Mouse (Mus musculus): Measurements from ENCODE around the gene Tbl3. TPM values are rescaled to one million over a fixed set of nuclear protein-coding genes. Genes with fewer than 3 reads are reported as not detected.
"Not testable (repeated sequence)": the region's sequence is repeated elsewhere in the genome, so short reads cannot be mapped to it uniquely, and the experiment has no call there.

The Tbl3 gene
- polyA plus RNA-seq, 2 experiments: 62.1 to 62.8 TPM

DNA sequence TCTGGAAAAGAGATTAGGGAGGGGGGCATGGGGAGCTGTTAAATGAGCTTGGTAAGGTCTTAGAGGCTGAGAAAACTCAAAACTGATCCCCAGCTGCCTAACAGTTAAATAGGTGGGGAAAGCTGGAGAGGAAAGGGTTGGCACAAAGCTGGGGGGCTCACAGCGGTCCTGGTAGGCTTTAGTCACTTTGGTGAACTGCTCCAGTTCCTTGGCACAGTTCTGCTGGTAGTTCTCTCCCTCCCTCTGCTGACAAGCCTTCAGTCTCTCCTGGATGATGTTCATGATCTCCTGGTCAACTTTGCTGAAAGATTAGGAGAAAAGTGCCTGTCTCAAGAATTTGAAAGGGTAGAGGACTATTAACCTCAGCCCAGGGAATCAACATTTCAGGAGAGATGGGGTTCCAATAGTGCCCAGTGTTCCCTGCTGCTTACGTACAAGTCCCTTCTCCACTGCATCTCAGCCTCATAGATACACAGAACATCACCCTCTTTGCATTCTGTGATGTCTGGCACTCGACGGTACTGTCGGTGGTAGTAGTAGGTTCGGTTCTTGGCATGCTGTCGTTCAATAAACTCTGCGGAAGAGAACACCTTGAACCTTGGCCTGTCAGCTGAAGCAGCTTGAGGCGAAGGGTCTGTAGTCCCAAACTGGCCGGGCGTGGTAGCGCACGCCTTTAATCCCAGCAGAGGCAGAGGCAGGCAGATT, 14.9 kb upstream of the Tbl3 start:
- ATAC-seq (ENCODE audit: low FRiP score, low read depth) (no peak), DNase-seq (ENCODE audit: low spot score) (no peak)
- H3K27ac ChIP-seq (replicated peaks; ENCODE audit: low read depth, low read length): no peak overlapping the region
- no peak for TF ChIP-seq POLR2A (IDR thresholded peaks at IDR 0.05; ENCODE audit: borderline replicate concordance, extremely low read depth, insufficient read depth, insufficient read length)
- peak overlapping the region; percentile 90 for H3K4me3 ChIP-seq (replicated peaks; ENCODE audit: low read length)
- peaks cover 21% of the 10 kb centered on the region for H3K4me1 ChIP-seq (ENCODE audit: control insufficient read depth, insufficient read depth, low read length)
- H3K9ac ChIP-seq (ENCODE audit: low read depth, low read length, severe bottlenecking): no peak overlapping the region
- no peaks in the 10 kb centered on the region for H3K9me3 ChIP-seq (ENCODE audit: control insufficient read depth, low read length)
- H3K4me2 ChIP-seq (replicated peaks; ENCODE audit: low read depth, low read length, severe bottlenecking): peak overlapping the region; percentile 79; the same call in 1 of the 2 replicates
- peaks cover 25% of the 10 kb centered on the region for H3K36me3 ChIP-seq (ENCODE audit: control insufficient read depth, insufficient read depth, low read length)
- H3K27me3 ChIP-seq (ENCODE audit: control insufficient read depth, insufficient read depth, low read length): no peaks in the 10 kb centered on the region
- 32% methylated on average over 13 of the region's 13 CpGs for WGBS

DNA sequence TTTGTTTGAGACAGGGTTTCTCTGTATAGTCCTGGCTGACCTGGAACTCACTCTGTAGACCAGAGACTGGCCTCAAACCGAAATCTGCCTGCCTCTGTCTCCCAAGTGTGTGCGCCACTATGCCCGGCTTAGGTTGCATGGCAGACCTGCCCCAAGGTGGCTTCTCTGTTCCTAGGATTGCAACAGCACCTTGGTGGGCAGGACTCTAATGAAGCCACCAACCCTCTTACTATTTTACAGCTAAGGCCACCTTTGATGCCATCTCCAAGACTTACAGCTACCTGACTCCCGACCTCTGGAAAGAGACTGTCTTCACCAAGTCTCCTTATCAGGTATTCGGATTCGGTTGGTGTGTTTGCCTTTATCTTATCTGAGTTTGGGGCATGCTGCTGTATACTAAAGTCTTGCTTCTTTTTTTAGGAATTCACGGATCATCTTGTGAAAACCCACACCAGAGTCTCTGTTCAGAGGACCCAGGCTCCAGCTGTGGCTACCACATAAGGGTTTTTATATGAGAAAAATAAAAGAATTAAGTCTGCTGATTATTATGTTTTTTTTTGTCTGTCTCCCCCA, 14.0 kb upstream of the Tbl3 start:
- WGBS: 70% methylated on average over 7 of the region's 7 CpGs
- not testable (repeated sequence) for DNase-seq (ENCODE audit: low spot score); H3K9me3 ChIP-seq (ENCODE audit: control insufficient read depth, low read length); H3K27me3 ChIP-seq (ENCODE audit: control insufficient read depth, insufficient read depth, low read length); ATAC-seq (ENCODE audit: low FRiP score, low read depth); H3K27ac ChIP-seq (replicated peaks; ENCODE audit: low read depth, low read length)
- H3K4me2 ChIP-seq (replicated peaks; ENCODE audit: low read depth, low read length, severe bottlenecking): peak overlapping the region; percentile 79
- H3K9ac ChIP-seq (ENCODE audit: low read depth, low read length, severe bottlenecking): peak overlapping the region; percentile 83
- H3K36me3 ChIP-seq (ENCODE audit: control insufficient read depth, insufficient read depth, low read length): peaks cover 28% of the 10 kb centered on the region
- peak overlapping the region; percentile 90 for H3K4me3 ChIP-seq (replicated peaks; ENCODE audit: low read length)
- H3K4me1 ChIP-seq (ENCODE audit: control insufficient read depth, insufficient read depth, low read length): peaks cover 21% of the 10 kb centered on the region

DNA sequence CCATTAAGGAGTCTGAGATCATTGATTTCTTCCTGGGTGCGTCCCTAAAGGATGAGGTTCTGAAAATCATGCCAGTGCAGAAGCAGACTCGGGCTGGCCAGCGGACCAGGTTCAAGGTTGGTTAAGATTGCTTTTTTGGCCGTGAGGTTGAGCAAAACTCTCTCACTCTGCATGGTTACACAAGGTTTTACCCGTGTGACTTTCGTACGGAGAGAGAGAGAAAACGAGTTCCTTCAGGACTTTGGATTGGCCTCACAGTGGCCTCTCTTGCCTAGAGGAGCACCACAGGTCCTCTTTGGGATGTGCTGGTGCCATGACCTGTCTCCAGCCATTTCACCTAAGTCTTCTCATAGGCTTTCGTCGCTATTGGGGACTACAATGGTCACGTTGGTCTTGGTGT, 13.2 kb upstream of the Tbl3 start:
- H3K27me3 ChIP-seq (ENCODE audit: control insufficient read depth, insufficient read depth, low read length); ATAC-seq (ENCODE audit: low FRiP score, low read depth); H3K9me3 ChIP-seq (ENCODE audit: control insufficient read depth, low read length); H3K27ac ChIP-seq (replicated peaks; ENCODE audit: low read depth, low read length); DNase-seq (ENCODE audit: low spot score): not testable (repeated sequence)
- WGBS: under 1% methylated on average over 10 of the region's 11 CpGs
- H3K4me2 ChIP-seq (replicated peaks; ENCODE audit: low read depth, low read length, severe bottlenecking): peak overlapping the region; percentile 79
- peak overlapping the region; percentile 83 for H3K9ac ChIP-seq (ENCODE audit: low read depth, low read length, severe bottlenecking)
- peaks cover 33% of the 10 kb centered on the region for H3K36me3 ChIP-seq (ENCODE audit: control insufficient read depth, insufficient read depth, low read length)
- H3K4me3 ChIP-seq (replicated peaks; ENCODE audit: low read length): peak overlapping the region; percentile 90
- peaks cover 21% of the 10 kb centered on the region for H3K4me1 ChIP-seq (ENCODE audit: control insufficient read depth, insufficient read depth, low read length)

DNA sequence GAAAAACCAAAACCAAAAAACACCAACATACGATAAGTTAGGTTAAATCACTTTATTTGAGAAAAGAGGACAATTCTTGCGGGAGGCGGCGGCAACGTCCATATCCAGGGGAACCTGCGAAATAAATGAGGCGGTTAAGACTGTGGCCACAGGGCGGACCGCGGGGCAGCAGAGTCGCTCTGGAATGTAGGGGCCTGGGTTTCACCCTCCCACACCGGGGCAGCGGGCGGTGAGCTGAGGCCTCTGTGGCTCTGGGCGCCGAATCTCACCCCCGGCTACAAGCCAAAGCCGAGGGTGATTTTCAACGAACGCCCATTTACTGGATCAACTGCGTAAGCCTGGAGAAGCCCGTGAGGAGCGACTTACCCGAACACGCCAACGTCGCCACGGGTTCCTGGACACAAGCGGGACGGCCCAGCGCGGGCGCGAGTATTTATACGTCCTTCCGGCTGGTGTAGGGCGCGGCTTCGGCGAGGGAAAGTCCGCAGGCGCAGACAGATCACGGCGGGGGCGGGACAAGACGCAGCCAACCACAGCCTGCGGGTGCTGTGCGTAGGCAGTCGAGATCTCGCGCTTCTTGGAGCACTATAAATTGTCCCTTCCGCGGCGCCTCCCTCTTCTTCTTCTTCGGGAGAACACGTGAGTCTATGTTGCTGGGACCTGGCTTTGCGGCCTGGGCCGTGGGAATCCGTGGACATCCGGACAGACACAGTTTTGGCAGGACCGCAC, 12.2 kb upstream of the Tbl3 start:
- peak; percentile 98 for ATAC-seq (ENCODE audit: low FRiP score, low read depth)
- WGBS: under 1% methylated on average over 55 of the region's 61 CpGs

DNA sequence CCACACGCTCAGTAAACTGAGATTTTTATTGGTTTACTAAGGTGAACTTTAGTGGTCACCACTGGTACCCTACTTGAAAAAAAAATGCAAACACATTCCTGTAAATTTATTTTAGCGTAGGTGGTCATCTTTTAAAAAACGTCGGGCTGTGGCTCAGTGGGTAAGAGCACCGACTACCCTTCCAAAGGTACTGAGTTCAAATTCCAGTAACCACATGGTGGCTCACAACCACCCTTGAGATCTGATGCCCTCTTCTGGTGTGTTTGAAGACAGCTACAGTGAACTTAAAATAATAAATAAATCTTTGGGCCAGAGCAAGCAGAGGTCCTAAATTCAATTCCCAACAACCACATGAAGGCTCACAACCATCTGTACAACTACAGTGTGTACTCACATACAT, 11.5 kb upstream of the Tbl3 start:
- peaks cover 38% of the 10 kb centered on the region for H3K36me3 ChIP-seq (ENCODE audit: control insufficient read depth, insufficient read depth, low read length)
- 67% methylated on average over 5 of the region's 5 CpGs for WGBS
- not testable (repeated sequence) for DNase-seq (ENCODE audit: low spot score)

More for the DNA sequence above, 12.2 kb upstream of the Tbl3 start:
- H3K4me3 ChIP-seq (replicated peaks; ENCODE audit: low read length): peak overlapping the region; percentile 90
- peaks cover 21% of the 10 kb centered on the region for H3K4me1 ChIP-seq (ENCODE audit: control insufficient read depth, insufficient read depth, low read length)
- H3K4me2 ChIP-seq (replicated peaks; ENCODE audit: low read depth, low read length, severe bottlenecking): peak overlapping the region; percentile 79
- peak overlapping the region; percentile 87 for H3K27ac ChIP-seq (replicated peaks; ENCODE audit: low read depth, low read length)
- peak overlapping the region; percentile 93 for H3K9ac ChIP-seq (ENCODE audit: low read depth, low read length, severe bottlenecking)
- peak; percentile 99 for DNase-seq (ENCODE audit: low spot score)
- H3K36me3 ChIP-seq (ENCODE audit: control insufficient read depth, insufficient read depth, low read length): peaks cover 38% of the 10 kb centered on the region
- H3K27me3 ChIP-seq (ENCODE audit: control insufficient read depth, insufficient read depth, low read length): no peaks in the 10 kb centered on the region
- TF ChIP-seq POLR2A (IDR thresholded peaks at IDR 0.05; ENCODE audit: borderline replicate concordance, extremely low read depth, insufficient read depth, insufficient read length): peak; percentile 97; the same call in 1 of the 2 replicates
- no peaks in the 10 kb centered on the region for H3K9me3 ChIP-seq (ENCODE audit: control insufficient read depth, low read length)

More for the DNA sequence above, 11.5 kb upstream of the Tbl3 start:
- not testable (repeated sequence) for H3K27ac ChIP-seq (replicated peaks; ENCODE audit: low read depth, low read length); ATAC-seq (ENCODE audit: low FRiP score, low read depth); H3K9me3 ChIP-seq (ENCODE audit: control insufficient read depth, low read length); H3K27me3 ChIP-seq (ENCODE audit: control insufficient read depth, insufficient read depth, low read length)
- peaks cover 21% of the 10 kb centered on the region for H3K4me1 ChIP-seq (ENCODE audit: control insufficient read depth, insufficient read depth, low read length)
- peak overlapping the region; percentile 47 for H3K4me2 ChIP-seq (replicated peaks; ENCODE audit: low read depth, low read length, severe bottlenecking)
- H3K4me3 ChIP-seq (replicated peaks; ENCODE audit: low read length): peak overlapping the region; percentile 90
- peak overlapping the region; percentile 93 for H3K9ac ChIP-seq (ENCODE audit: low read depth, low read length, severe bottlenecking)

Measured in limb, embryonic 14.5 days (tissue).